Mouse (Mus musculus) midbrain, embryonic 13.5 days (tissue): Measurements from ENCODE around the gene Dglucy. TPM values are rescaled to one million over a fixed set of nuclear protein-coding genes. Genes with fewer than 3 reads are reported as not detected.

ENCODE experiments used
- ATAC-seq: fragments of 200-750 bp; cut with Nextera tagmentation; 2 replicates; pipeline ENCODE4 v1.8.0; 2017; ENCODE audit warnings: mild to moderate bottlenecking, moderate TSS enrichment, moderate library complexity
- H3K27ac ChIP-seq: fragments of 300-500 bp; sonication (generic); 2 replicates; pipeline ENCODE4 v1.5.1; 2015; ENCODE audit warnings: inconsistent platforms, mild to moderate bottlenecking, moderate library complexity
- H3K27me3 ChIP-seq: fragments of 300-500 bp; sonication (generic); 2 replicates; pipeline ENCODE4 v1.6.1; 2015; ENCODE audit warnings: mild to moderate bottlenecking, inconsistent platforms
- H3K36me3 ChIP-seq: fragments of 300-500 bp; sonication (generic); 2 replicates; pipeline ENCODE4 v1.6.1; 2015; ENCODE audit warnings: mild to moderate bottlenecking, inconsistent platforms
- H3K4me1 ChIP-seq: fragments of 300-500 bp; sonication (generic); replicated peaks from 2 replicates; pipeline ENCODE4 v1.6.1; 2015; ENCODE audit warnings: inconsistent platforms
- H3K4me2 ChIP-seq: fragments of 300-500 bp; sonication (generic); replicated peaks from 2 replicates; pipeline ENCODE4 v1.6.1; 2015; ENCODE audit warnings: moderate library complexity, mild to moderate bottlenecking, inconsistent platforms
- H3K4me3 ChIP-seq: fragments of 300-500 bp; sonication (generic); replicated peaks from 2 replicates; pipeline ENCODE4 v1.5.1; 2015; ENCODE audit warnings: mild to moderate bottlenecking, inconsistent platforms
- H3K9ac ChIP-seq: fragments of 300-500 bp; sonication (generic); replicated peaks from 2 replicates; pipeline ENCODE4 v1.6.1; 2015; ENCODE audit warnings: mild to moderate bottlenecking, inconsistent platforms
- H3K9me3 ChIP-seq: fragments of 300-500 bp; sonication (generic); 2 replicates; pipeline ENCODE4 v1.6.1; 2016; ENCODE audit warnings: mild to moderate bottlenecking, inconsistent platforms
- whole genome bisulfite sequencing: fragments of 180-500 bp; shearing (Covaris S2); methylation state at CpG from one replicate; pipeline ENCODE4 v1.1.7; 2015; 5-methylcytosine and 5-hydroxymethylcytosine counted together
- polyA plus RNA-seq: library from polyadenylated mRNA; unstranded; fragments of >200 nt; fragmentation: Nextera tagmentation; extraction: Ambion mirVana; gene quantifications from 2 replicates; pipeline ENCODE4 v1.2.1, GENCODE M21; 2015

The Dglucy gene
- polyA plus RNA-seq, 1 experiment from 2014 or later, result 2.1 TPM

- no peaks in the 10 kb centered on the region for H3K27me3 ChIP-seq
- no peaks in the 10 kb centered on the region; the same call in 1 of the 2 replicates for H3K4me1 ChIP-seq
- H3K9me3 ChIP-seq, result peaks cover 6% of the 10 kb centered on the region; the same call in 1 of the 2 replicates
- H3K4me2 ChIP-seq, result no peak overlapping the region
- WGBS, result 89% methylated on average over 6 of the region's 6 CpGs
- no peak for ATAC-seq
- no peaks in the 10 kb centered on the region for H3K36me3 ChIP-seq
- no peak overlapping the region for H3K9ac ChIP-seq
- no peak overlapping the region for H3K27ac ChIP-seq
- no peak overlapping the region for H3K4me3 ChIP-seq
Observed at GRCm38 (mm10) chr12:100871234-100871633, 92.4 kb downstream of the Dglucy start.

GRCm38 (mm10) chr12:100871841-100872240 lies 93.0 kb downstream of the Dglucy start:
- 94% methylated on average over 2 of the region's 2 CpGs for WGBS
- peaks cover 6% of the 10 kb centered on the region; the same call in 1 of the 2 replicates for H3K9me3 ChIP-seq
- no peak overlapping the region for H3K4me3 ChIP-seq
- H3K4me2 ChIP-seq, result no peak overlapping the region
- H3K27me3 ChIP-seq, result no peaks in the 10 kb centered on the region
- ATAC-seq, result no peak
- no peaks in the 10 kb centered on the region; the same call in 1 of the 2 replicates for H3K4me1 ChIP-seq
- H3K36me3 ChIP-seq, result no peaks in the 10 kb centered on the region
- H3K9ac ChIP-seq, result no peak overlapping the region
- H3K27ac ChIP-seq, result no peak overlapping the region

- Histone ChIP-seq H3K27me3 (no peaks in the 10 kb centered on the region), H3K4me3 (no peak overlapping the region), H3K4me2 (no peak overlapping the region), H3K36me3 (no peaks in the 10 kb centered on the region), H3K4me1 (no peaks in the 10 kb centered on the region), H3K9me3 (peaks cover 6% of the 10 kb centered on the region; the same call in 1 of the 2 replicates), H3K27ac (no peak overlapping the region), H3K9ac (no peak overlapping the region)
- WGBS, result 73% methylated on average over 3 of the region's 3 CpGs
- ATAC-seq, result no peak
Observed at GRCm38 (mm10) chr12:100873612-100874011, 94.8 kb downstream of the Dglucy start.

- no peak overlapping the region for H3K9ac ChIP-seq
Observed at GRCm38 (mm10) chr12:100875553-100875952, 96.7 kb downstream of the Dglucy start.

GRCm38 (mm10) chr12:100875960-100876359 lies 97.1 kb downstream of the Dglucy start:
- Histone ChIP-seq H3K27me3 (no peaks in the 10 kb centered on the region), H3K4me2 (no peak overlapping the region), H3K36me3 (no peaks in the 10 kb centered on the region), H3K4me1 (no peaks in the 10 kb centered on the region), H3K27ac (no peak overlapping the region), H3K9me3 (no peaks in the 10 kb centered on the region), H3K9ac (no peak overlapping the region), H3K4me3 (no peak overlapping the region)
- WGBS, result 74% methylated on average over 5 of the region's 6 CpGs
- ATAC-seq, result no peak

More at GRCm38 (mm10) chr12:100875553-100875952, 96.7 kb downstream of the Dglucy start:
- no peak for ATAC-seq
- Histone ChIP-seq H3K27me3 (no peaks in the 10 kb centered on the region), H3K4me2 (no peak overlapping the region), H3K4me3 (no peak overlapping the region), H3K4me1 (no peaks in the 10 kb centered on the region), H3K36me3 (no peaks in the 10 kb centered on the region), H3K9me3 (no peaks in the 10 kb centered on the region), H3K27ac (no peak overlapping the region)
- 67% methylated on average over 3 of the region's 3 CpGs for WGBS

GRCm38 (mm10) chr12:100877936-100878335 lies 99.1 kb downstream of the Dglucy start:
- ATAC-seq, result no peak
- H3K4me2 ChIP-seq, result no peak overlapping the region
- H3K36me3 ChIP-seq, result no peaks in the 10 kb centered on the region
- 78% methylated on average over 6 of the region's 6 CpGs for WGBS
- no peaks in the 10 kb centered on the region for H3K27me3 ChIP-seq
- H3K4me1 ChIP-seq, result no peaks in the 10 kb centered on the region
- no peak overlapping the region for H3K4me3 ChIP-seq
- H3K9ac ChIP-seq, result no peak overlapping the region
- no peaks in the 10 kb centered on the region for H3K9me3 ChIP-seq
- H3K27ac ChIP-seq, result no peak overlapping the region

DNA sequence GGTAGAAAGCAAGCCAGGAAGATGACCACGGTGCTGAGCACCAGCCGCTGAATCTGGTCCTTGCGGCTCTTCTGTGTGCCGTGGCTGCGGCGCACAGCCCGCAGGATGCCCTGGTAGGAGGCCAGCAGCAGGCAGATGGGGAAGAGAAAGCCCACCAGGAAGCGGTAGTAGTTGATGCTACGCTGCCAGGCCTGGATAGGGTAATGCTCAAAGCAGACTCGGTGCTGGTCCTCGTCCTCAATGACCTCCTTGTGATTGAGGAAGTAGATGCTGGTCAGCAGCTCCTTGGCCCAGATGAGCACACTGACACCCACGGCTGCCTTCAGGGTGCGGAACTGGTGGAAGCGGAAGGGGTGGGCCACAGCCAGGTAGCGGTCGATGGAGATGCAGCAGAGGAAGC lies 99.7 kb downstream of the Dglucy start:
- 94% methylated on average over 16 of the region's 16 CpGs for WGBS
- no peak for ATAC-seq

DNA sequence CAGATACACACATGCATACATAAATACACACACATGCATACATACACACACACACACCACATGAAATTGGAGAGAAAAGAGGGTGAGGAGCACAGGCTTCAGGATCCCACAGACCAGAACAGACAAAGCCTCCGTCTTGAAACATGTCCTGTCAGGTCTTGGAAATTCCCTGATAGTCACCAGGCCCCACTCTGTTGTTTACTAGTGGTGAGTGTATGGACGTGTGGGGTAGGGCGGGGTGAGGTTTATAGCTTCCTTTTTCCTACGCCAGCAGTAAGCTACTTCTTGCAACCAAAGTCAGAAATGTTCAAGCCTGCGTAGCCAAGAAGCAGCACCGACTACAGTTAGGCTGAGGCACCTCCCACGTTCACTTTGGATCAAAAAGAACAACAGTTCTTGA lies 104.3 kb downstream of the Dglucy start:
- Histone ChIP-seq H3K4me3 (no peak overlapping the region), H3K4me1 (no peaks in the 10 kb centered on the region), H3K4me2 (no peak overlapping the region), H3K9me3 (no peaks in the 10 kb centered on the region), H3K27me3 (no peaks in the 10 kb centered on the region), H3K27ac (no peak overlapping the region), H3K36me3 (no peaks in the 10 kb centered on the region), H3K9ac (no peak overlapping the region)
- ATAC-seq, result no peak
- 84% methylated on average over 7 of the region's 7 CpGs for WGBS

More for the DNA sequence above, 99.7 kb downstream of the Dglucy start:
- no peaks in the 10 kb centered on the region for H3K9me3 ChIP-seq
- H3K4me1 ChIP-seq, result no peaks in the 10 kb centered on the region
- no peak overlapping the region for H3K4me3 ChIP-seq
- no peaks in the 10 kb centered on the region for H3K27me3 ChIP-seq
- H3K36me3 ChIP-seq, result no peaks in the 10 kb centered on the region
- no peak overlapping the region for H3K4me2 ChIP-seq
- no peak overlapping the region for H3K9ac ChIP-seq
- H3K27ac ChIP-seq, result no peak overlapping the region

- no peak overlapping the region for H3K9ac ChIP-seq
- H3K36me3 ChIP-seq, result no peaks in the 10 kb centered on the region
- no peak overlapping the region for H3K27ac ChIP-seq
- H3K4me2 ChIP-seq, result no peak overlapping the region
- 95% methylated on average over 3 of the region's 3 CpGs for WGBS
- ATAC-seq, result no peak
- no peak overlapping the region for H3K4me3 ChIP-seq
- H3K9me3 ChIP-seq, result peaks cover 4% of the 10 kb centered on the region; the same call in 1 of the 2 replicates
- no peaks in the 10 kb centered on the region for H3K4me1 ChIP-seq
- no peaks in the 10 kb centered on the region for H3K27me3 ChIP-seq
Observed at GRCm38 (mm10) chr12:100885585-100885984, 106.7 kb downstream of the Dglucy start.

DNA sequence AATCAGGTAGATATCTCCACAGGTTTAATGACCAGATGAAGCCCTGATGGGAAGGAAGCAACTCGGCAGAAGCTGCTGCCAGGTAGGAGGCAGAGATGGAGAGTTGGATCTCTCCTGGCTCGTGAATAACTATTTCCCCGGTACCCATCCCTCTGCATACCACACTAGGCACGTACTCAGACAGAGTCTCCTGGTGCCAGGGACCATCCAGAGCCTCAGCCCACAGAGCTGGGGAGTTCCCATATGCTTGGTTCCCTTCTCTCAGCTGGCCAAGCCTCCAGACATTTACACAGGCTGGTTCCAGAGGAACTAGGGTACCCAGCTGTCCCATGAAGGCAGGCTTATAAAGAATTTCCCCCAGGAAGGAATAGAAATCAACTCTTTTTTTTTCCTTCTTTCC lies 108.0 kb downstream of the Dglucy start:
- H3K36me3 ChIP-seq, result no peaks in the 10 kb centered on the region
- no peak overlapping the region for H3K9ac ChIP-seq
- H3K27me3 ChIP-seq, result no peaks in the 10 kb centered on the region
- peaks cover 6% of the 10 kb centered on the region; the same call in 1 of the 2 replicates for H3K9me3 ChIP-seq
- H3K4me3 ChIP-seq, result no peak overlapping the region
- no peak overlapping the region for H3K27ac ChIP-seq
- no peaks in the 10 kb centered on the region for H3K4me1 ChIP-seq
- 91% methylated on average over 4 of the region's 4 CpGs for WGBS
- no peak overlapping the region for H3K4me2 ChIP-seq
- no peak for ATAC-seq

GRCm38 (mm10) chr12:100887801-100888258 lies 109.0 kb downstream of the Dglucy start:
- Histone ChIP-seq H3K9me3 (peaks cover 6% of the 10 kb centered on the region; the same call in 1 of the 2 replicates), H3K4me2 (no peak overlapping the region; the same call in 1 of the 2 replicates)
- ATAC-seq, result 0 out of 2 replicates have a peak, but pooled peaks have one; percentile 14

GRCm38 (mm10) chr12:100890548-100890947 lies 111.7 kb downstream of the Dglucy start:
- Histone ChIP-seq H3K27ac (no peak overlapping the region), H3K4me1 (peaks cover 3% of the 10 kb centered on the region; the same call in 1 of the 2 replicates), H3K36me3 (no peaks in the 10 kb centered on the region), H3K4me2 (no peak overlapping the region), H3K9me3 (peaks cover 6% of the 10 kb centered on the region; the same call in 1 of the 2 replicates), H3K4me3 (no peak overlapping the region), H3K9ac (no peak overlapping the region), H3K27me3 (no peaks in the 10 kb centered on the region)
- WGBS, result 85% methylated on average over 3 of the region's 3 CpGs
- no peak for ATAC-seq

More at GRCm38 (mm10) chr12:100887801-100888258, 109.0 kb downstream of the Dglucy start:
- Histone ChIP-seq H3K4me3 (no peak overlapping the region), H3K36me3 (no peaks in the 10 kb centered on the region), H3K9ac (no peak overlapping the region), H3K4me1 (no peaks in the 10 kb centered on the region), H3K27ac (no peak overlapping the region), H3K27me3 (no peaks in the 10 kb centered on the region)
- WGBS, result 39% methylated on average over 12 of the region's 12 CpGs

DNA sequence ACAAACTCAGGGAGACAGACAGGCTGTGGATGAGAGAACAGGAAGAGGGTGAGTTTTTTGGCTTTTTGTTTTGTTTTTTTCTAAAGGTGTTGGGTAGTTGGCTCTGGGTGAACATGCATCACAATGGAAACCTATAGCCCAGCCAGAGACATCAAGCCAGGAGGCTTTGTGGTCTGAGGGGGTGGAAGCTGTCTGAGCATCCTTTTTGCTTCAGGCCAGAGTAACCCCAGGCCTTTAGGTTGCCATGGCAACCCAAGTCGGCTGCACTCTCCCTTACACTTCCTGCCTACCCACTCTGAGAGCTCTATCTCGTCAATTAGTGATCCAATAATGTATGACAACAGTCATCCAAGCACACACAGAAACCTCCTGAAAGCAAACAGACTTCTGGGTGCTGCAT lies 116.6 kb downstream of the Dglucy start:
- peak; percentile 76 for ATAC-seq
- Histone ChIP-seq H3K9me3 (peaks cover 3% of the 10 kb centered on the region; the same call in 1 of the 2 replicates), H3K27ac (0 out of 2 replicates have a peak overlapping the region, but pooled peaks have one; percentile 44), H3K4me3 (no peak overlapping the region), H3K4me1 (peaks cover 27% of the 10 kb centered on the region), H3K4me2 (no peak overlapping the region), H3K36me3 (no peaks in the 10 kb centered on the region), H3K27me3 (peaks cover 40% of the 10 kb centered on the region), H3K9ac (no peak overlapping the region)
- 2% methylated on average over 2 of the region's 2 CpGs for WGBS
